Mouse (Mus musculus): ENCODE results near the gene Mbd3. TPM values are rescaled to one million over a fixed set of nuclear protein-coding genes. Genes with fewer than 3 reads are reported as not detected.

The Mbd3 gene
- polyA plus RNA-seq, 1 experiment from 2014 or later: 181 TPM

DNA sequence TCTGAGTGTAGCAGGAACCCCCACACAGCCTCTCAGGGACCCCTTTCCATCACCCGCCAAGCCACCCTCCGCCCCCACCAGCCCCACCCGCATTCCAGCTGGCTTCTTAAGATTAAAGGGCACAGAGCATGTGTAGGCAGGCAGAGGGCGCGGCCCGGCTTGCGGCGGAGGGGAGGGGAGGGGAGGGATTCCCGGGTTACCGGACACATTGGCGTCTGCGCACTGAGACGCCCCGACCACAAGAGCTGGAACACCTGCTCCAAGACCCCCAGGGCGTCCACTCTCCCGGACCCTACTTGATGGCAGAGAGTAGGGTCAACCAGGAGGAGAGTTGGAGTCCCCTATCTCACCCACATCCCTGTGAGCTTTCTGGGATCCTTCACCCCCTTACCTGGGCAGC lies 54.2 kb downstream of the Mbd3 start:
- TF ChIP-seq CTCF (IDR thresholded peaks at IDR 0.05): no peak
- POLR2A ChIA-PET: no interaction called here
- CTCF ChIA-PET: no interaction called here
- no peak for ATAC-seq
- in situ Hi-C loops (cut with MboI; ENCODE audit: low pct_unique_long_range_greater_than_20kb): no loop called here
- no peaks in the 10 kb centered on the region for H3K27me3 ChIP-seq
- DNase-seq (ENCODE audit: low read depth, low spot score): no peak

DNA sequence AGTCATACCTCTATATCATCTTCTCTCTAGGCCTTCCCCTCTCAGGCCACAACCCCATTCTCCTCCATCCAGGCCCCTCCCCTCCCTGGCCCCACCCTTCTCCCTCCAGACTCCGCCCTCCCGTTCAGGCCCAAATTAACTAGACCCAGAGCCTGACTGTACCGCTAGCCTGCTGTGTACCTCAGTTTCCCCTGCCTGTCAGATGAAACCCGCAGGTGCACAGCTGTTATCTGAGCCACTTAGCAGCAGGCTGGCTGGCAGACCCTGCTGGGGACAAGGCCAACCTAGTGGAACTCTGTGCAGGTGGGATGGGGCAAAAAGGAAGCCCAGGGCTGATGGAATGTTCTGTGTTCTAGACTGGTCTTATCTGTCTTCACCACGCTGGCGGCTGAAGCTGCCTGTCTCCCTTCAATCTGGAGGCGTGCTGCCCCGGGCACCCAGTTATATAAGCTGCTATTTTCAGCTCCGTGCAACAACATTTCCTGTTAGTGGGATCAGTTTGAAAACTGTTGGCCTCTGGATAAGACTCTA lies 55.2 kb downstream of the Mbd3 start:
- POLR2A ChIA-PET: interaction anchor here (1.7 kb wide), 1 partner anchor 12 kb away, joined by 4 read pairs; no protein-coding TSS in a partner anchor
- TF ChIP-seq CTCF (IDR thresholded peaks at IDR 0.05): no peak
- in situ Hi-C loops (cut with MboI; ENCODE audit: low pct_unique_long_range_greater_than_20kb): no loop called here
- ATAC-seq: no peak
- DNase-seq (ENCODE audit: low read depth, low spot score): no peak
- no peaks in the 10 kb centered on the region for H3K27me3 ChIP-seq
- CTCF ChIA-PET: no interaction called here

DNA sequence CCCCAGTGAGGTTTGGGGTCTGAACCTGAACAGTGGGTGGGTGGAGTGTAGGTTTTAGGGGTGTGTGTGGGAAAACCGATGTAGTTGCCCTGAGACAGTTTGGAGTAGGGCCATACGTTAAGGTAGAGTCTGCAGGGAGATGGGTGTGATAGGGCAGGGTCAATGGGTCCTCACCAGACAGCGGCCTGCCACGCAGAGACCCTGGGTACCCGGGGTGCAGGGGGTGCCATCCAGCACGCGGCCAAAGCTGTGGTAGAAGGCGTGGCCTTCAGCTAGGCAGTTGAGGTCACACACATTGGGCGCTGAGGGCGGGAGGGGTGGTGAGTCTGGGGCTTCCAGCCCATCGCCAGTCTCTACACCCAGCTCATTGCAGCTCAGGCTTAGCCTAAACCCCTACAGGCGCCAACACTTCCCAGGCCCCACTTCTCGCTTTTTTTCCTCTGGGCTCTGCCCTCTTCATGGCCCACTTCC lies 55.9 kb downstream of the Mbd3 start:
- no peak for ATAC-seq
- no peaks in the 10 kb centered on the region for H3K27me3 ChIP-seq
- ChIA-PET POLR2A (interaction anchor here (1.7 kb wide), 1 partner anchor 12 kb away, joined by 4 read pairs; no protein-coding TSS in a partner anchor), CTCF (no interaction called here)
- in situ Hi-C loops (cut with MboI; ENCODE audit: low pct_unique_long_range_greater_than_20kb): no loop called here
- DNase-seq (ENCODE audit: low read depth, low spot score): no peak
- no peak for TF ChIP-seq CTCF (IDR thresholded peaks at IDR 0.05)

DNA sequence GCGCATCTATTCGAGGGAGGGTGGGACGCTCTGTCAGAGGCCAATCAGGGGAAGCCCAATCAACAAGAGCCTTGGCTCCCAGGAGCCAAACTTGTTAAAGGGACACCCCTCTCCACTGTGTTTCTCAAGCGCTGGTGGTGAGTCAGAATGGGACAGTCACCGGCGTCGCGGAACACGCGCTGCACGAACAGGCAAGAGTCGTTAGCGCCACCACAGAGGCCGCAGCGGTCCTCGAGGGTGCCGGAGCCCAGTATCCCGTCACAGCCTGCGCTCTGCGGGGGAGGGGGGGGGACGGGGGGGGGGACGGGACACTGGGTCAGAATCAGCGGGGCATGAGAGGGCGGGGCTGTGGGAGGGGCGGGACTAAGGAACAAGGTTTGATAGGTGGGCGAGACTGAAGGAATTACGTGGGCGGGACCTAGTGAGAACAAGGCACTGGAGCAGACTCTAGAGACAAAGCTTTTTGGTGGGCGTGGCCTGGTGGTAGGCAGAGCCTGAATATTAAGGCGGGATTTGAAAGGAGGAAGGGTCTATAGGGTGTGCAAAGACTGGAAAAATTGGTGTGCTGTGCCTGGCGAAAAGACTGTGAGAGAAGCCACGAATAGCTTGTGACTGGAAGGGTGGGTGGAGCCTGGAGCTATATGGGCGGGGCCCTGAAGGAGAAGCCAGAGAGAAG lies 56.5 kb downstream of the Mbd3 start:
- peak; percentile 31 for DNase-seq (ENCODE audit: low read depth, low spot score)
- in situ Hi-C loops (cut with MboI; ENCODE audit: low pct_unique_long_range_greater_than_20kb): no loop called here

More for the DNA sequence above, 56.5 kb downstream of the Mbd3 start:
- H3K27me3 ChIP-seq: no peaks in the 10 kb centered on the region
- TF ChIP-seq CTCF (IDR thresholded peaks at IDR 0.05): no peak
- CTCF ChIA-PET: no interaction called here
- ATAC-seq: peak; percentile 24
- POLR2A ChIA-PET: interaction anchor here (1.7 kb wide), 1 partner anchor 11 kb away, joined by 4 read pairs; no protein-coding TSS in a partner anchor

Other genes with a start within 250 kb of the Mbd3 start
- gene Cirbp, start 233.6 kb downstream of the Mbd3 start, polyA plus RNA-seq (2021): 62.1 TPM
- gene 1600002K03Rik, start 226.6 kb downstream of the Mbd3 start, polyA plus RNA-seq (2021): 7.9 TPM
- gene Efna2, start 220.1 kb downstream of the Mbd3 start, polyA plus RNA-seq (2021): 1.1 TPM
- 41.4 TPM for gene Mum1, start 173.1 kb downstream of the Mbd3 start, polyA plus RNA-seq (2021)
- gene Ndufs7, start 150.4 kb downstream of the Mbd3 start, polyA plus RNA-seq (2021): 182 TPM
- gene Gamt, start 138.5 kb downstream of the Mbd3 start, polyA plus RNA-seq (2021): 8.2 TPM
- gene Dazap1, start 138.1 kb downstream of the Mbd3 start, polyA plus RNA-seq (2021): 157 TPM
- 1,353 TPM for gene Rps15, start 107.1 kb downstream of the Mbd3 start, polyA plus RNA-seq (2021)
- 0.14 TPM for gene Apc2, start 103.6 kb downstream of the Mbd3 start, polyA plus RNA-seq (2021)
- 34.7 TPM for gene 2310011J03Rik, start 79.0 kb downstream of the Mbd3 start, polyA plus RNA-seq (2021)
- gene Pcsk4, start 70.1 kb downstream of the Mbd3 start, polyA plus RNA-seq (2021): 6.2 TPM
- gene Reep6, start 69.6 kb downstream of the Mbd3 start, polyA plus RNA-seq (2021): 6.9 TPM
- 1.2 TPM for gene Adamtsl5, start 51.1 kb downstream of the Mbd3 start, polyA plus RNA-seq (2021)
- gene Plk5, start 43.1 kb downstream of the Mbd3 start, polyA plus RNA-seq (2021): 0.62 TPM
- gene Mex3d, start 11.9 kb downstream of the Mbd3 start, polyA plus RNA-seq (2021): 30.6 TPM
- 535 TPM for gene Uqcr11, start 7.3 kb upstream of the Mbd3 start, polyA plus RNA-seq (2021)
- 96.9 TPM for gene Tcf3, start 34.1 kb upstream of the Mbd3 start, polyA plus RNA-seq (2021)
- gene Onecut3, start 95.3 kb upstream of the Mbd3 start, polyA plus RNA-seq (2021): not detected
- gene Atp8b3, start 139.6 kb upstream of the Mbd3 start, polyA plus RNA-seq (2021): 0.24 TPM
- 32.2 TPM for gene Rexo1, start 162.0 kb upstream of the Mbd3 start, polyA plus RNA-seq (2021)
- 18.7 TPM for gene Klf16, start 177.8 kb upstream of the Mbd3 start, polyA plus RNA-seq (2021)
- gene Abhd17a, start 190.8 kb upstream of the Mbd3 start, polyA plus RNA-seq (2021): 74.3 TPM
- 76.6 TPM for gene Scamp4, start 203.3 kb upstream of the Mbd3 start, polyA plus RNA-seq (2021)
- 4.7 TPM for gene Adat3, start 203.3 kb upstream of the Mbd3 start, polyA plus RNA-seq (2021)
- gene Gm49322, start 206.5 kb upstream of the Mbd3 start, polyA plus RNA-seq (2021): 1.7 TPM
- 164 TPM for gene Csnk1g2, start 223.3 kb upstream of the Mbd3 start, polyA plus RNA-seq (2021)

Data from Patski (cell line).